Mouse (Mus musculus) hematopoietic stem cell, adult 5-6 weeks (primary cell): Measurements from ENCODE around the gene Sox6. TPM values are rescaled to one million over a fixed set of nuclear protein-coding genes. Genes with fewer than 3 reads are reported as not detected.

ENCODE experiments used
- total RNA-seq: library from RNA; stranded (forward); fragments of 172-1452, 232-1000 nt; gene quantifications from 2 replicates; pipeline ENCODE4 v1.2.3, GENCODE M21; 2017

Sox6 gene
- total RNA-seq, 1 experiment from 2014 or later = 10.1 TPM

Other genes with a start within 250 kb of the Sox6 start
- 281 and 347 TPM in 2 replicates for gene 1110004F10Rik, start 601 bp upstream of the Sox6 start, total RNA-seq
- gene Gm4353, start 45.8 kb upstream of the Sox6 start, total RNA-seq = 0.60 and 3.4 TPM in 2 replicates